Mouse (Mus musculus) forebrain, embryonic 16.5 days (tissue): Measurements from ENCODE around the gene Rpl38. TPM values are rescaled to one million over a fixed set of nuclear protein-coding genes. Genes with fewer than 3 reads are reported as not detected.

Experiments
- ATAC-seq: fragments of 200-750 bp; cut with Nextera tagmentation; 2 replicates; pipeline ENCODE4 v1.8.0; 2017; ENCODE audit warnings: mild to moderate bottlenecking, moderate library complexity
- H3K27ac ChIP-seq: fragments of 300-500 bp; sonication (generic); 2 replicates; pipeline ENCODE4 v1.5.1; 2014; ENCODE audit warnings: low read length, control low read depth
- H3K27me3 ChIP-seq: fragments of 300-500 bp; sonication (generic); replicated peaks from 2 replicates; pipeline ENCODE4 v1.6.1; 2014; ENCODE audit warnings: low read length; ENCODE audit not compliant: control insufficient read depth, insufficient read depth
- H3K36me3 ChIP-seq: fragments of 300-500 bp; sonication (generic); 2 replicates; pipeline ENCODE4 v1.6.1; 2014; ENCODE audit not compliant: control insufficient read depth, insufficient read depth
- H3K4me1 ChIP-seq: fragments of 300-500 bp; sonication (generic); replicated peaks from 2 replicates; pipeline ENCODE4 v1.6.1; 2014; ENCODE audit warnings: low read length; ENCODE audit not compliant: control insufficient read depth, insufficient read depth
- H3K4me2 ChIP-seq: fragments of 300-500 bp; sonication (generic); 2 replicates; pipeline ENCODE4 v1.6.1; 2014; ENCODE audit warnings: mild to moderate bottlenecking, low read length, control low read depth
- H3K4me3 ChIP-seq: fragments of 300-500 bp; sonication (generic); replicated peaks from 2 replicates; pipeline ENCODE4 v1.5.1; 2014; ENCODE audit warnings: mild to moderate bottlenecking, low read length, control low read depth
- H3K9ac ChIP-seq: fragments of 300-500 bp; sonication (generic); replicated peaks from 2 replicates; pipeline ENCODE4 v1.6.1; 2014; ENCODE audit warnings: low read depth, low read length, control low read depth
- H3K9me3 ChIP-seq: fragments of 300-500 bp; sonication (generic); 2 replicates; pipeline ENCODE4 v1.6.1; 2016; ENCODE audit warnings: low read length; ENCODE audit not compliant: control insufficient read depth
- WGBS: fragments of 180-500 bp; shearing (Covaris S2); extraction: QIAGEN DNeasy Blood & Tissue Kit; methylation state at CpG from one replicate; pipeline ENCODE4 v1.1.7; 2014; 5-methylcytosine and 5-hydroxymethylcytosine counted together
- polyA plus RNA-seq: library from polyadenylated mRNA; unstranded; fragments of >200 nt; fragmentation: Nextera tagmentation; extraction: Ambion mirVana; gene quantifications from 2 replicates; pipeline ENCODE4 v1.2.1, GENCODE M21; 2015

Rpl38 gene
- polyA plus RNA-seq, 1 experiment from 2014 or later: 637 TPM

DNA sequence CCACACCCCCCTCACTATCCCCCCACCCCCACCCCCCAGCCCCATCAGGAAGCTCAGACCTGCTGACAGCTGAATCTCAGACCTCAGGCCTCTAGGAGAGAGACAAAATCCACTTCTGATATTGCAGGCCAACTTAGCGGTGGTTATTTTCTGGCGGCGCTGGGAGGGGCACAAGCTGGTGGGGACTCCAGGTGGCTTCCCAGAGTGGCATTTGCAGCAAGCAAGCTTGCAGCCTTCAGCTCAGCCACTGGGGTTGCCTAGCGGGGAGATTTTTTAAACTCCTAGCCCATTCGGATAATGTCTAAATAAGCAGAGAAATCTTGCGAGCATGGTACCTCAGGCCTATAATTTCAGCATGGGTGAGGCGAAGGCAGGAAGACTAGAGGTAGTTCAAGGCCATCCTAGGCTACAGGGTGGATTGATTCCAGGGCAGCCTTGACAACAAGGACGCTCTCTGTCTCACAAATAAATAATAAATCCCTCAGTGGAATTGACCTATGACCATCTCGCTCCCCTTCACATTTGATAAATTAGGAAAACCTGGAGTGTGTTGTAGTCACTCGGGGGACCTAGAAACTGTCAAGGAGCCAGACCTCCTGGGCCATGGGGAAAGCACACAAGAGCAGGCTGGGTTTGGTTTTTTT lies 29.6 kb upstream of the Rpl38 start:
- 67% methylated on average over 10 of the region's 10 CpGs for WGBS
- Histone ChIP-seq H3K36me3 (no peaks in the 10 kb centered on the region; the same call in 1 of the 2 replicates), H3K27ac (no peak overlapping the region)

DNA sequence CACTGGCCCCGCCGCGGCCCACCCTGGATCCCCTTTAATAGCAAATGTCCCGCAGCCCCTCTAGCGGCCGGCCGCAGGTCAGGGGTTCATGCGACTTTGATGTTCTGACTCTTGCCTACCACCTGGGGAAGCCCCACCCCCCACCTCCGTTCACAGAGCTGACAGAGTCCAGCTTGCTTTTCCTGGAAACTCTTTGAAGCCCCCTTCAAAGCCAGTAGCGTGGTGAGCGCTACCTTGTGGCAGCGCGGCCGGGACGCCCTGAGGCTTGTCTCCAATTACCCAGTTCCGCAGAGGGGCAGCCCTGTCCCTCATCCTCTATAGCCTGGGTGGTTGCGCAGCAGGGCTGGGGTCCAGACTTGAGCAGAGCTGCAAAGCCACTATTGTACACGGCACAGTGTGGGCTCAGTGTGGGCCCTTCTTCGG lies 28.6 kb upstream of the Rpl38 start:
- Histone ChIP-seq H3K4me3 (no peak overlapping the region), H3K4me2 (no peak overlapping the region), H3K36me3 (no peaks in the 10 kb centered on the region; the same call in 1 of the 2 replicates), H3K4me1 (peaks cover 23% of the 10 kb centered on the region), H3K9me3 (no peaks in the 10 kb centered on the region), H3K27ac (no peak overlapping the region), H3K27me3 (peaks cover 2% of the 10 kb centered on the region; the same call in 1 of the 2 replicates), H3K9ac (no peak overlapping the region)
- 7% methylated on average over 19 of the region's 19 CpGs for WGBS
- 0 out of 2 replicates have a peak, but pooled peaks have one; percentile 9 for ATAC-seq

More for the DNA sequence above, 29.6 kb upstream of the Rpl38 start:
- peaks cover 23% of the 10 kb centered on the region for H3K4me1 ChIP-seq
- no peak overlapping the region for H3K9ac ChIP-seq
- no peak for ATAC-seq
- H3K27me3 ChIP-seq: peaks cover 2% of the 10 kb centered on the region; the same call in 1 of the 2 replicates
- no peaks in the 10 kb centered on the region for H3K9me3 ChIP-seq
- H3K4me2 ChIP-seq: no peak overlapping the region
- H3K4me3 ChIP-seq: no peak overlapping the region

DNA sequence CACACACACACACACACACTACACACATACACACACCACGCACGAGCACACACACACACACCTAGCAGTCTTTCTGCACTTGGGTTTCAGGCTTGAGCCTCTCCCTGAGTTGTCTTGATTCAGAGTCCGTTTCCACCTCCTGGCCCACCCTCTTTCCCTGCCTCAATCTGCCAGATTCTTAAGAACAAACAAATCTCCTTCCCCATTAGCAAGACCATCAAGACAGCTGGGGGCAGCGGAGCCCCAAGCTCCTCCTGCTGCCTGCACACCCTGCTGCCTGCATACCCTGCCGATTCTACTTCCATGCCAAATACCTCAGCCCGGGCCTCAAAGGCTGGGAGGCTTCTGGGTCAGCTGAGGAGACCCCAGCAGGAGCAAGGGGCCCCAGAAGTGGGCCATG lies 27.7 kb upstream of the Rpl38 start:
- Histone ChIP-seq H3K4me1 (peaks cover 23% of the 10 kb centered on the region), H3K4me2 (no peak overlapping the region), H3K36me3 (no peaks in the 10 kb centered on the region; the same call in 1 of the 2 replicates), H3K4me3 (no peak overlapping the region), H3K27me3 (peaks cover 2% of the 10 kb centered on the region; the same call in 1 of the 2 replicates), H3K9me3 (no peaks in the 10 kb centered on the region), H3K27ac (no peak overlapping the region), H3K9ac (no peak overlapping the region)
- 35% methylated on average over 6 of the region's 6 CpGs for WGBS
- ATAC-seq: no peak

DNA sequence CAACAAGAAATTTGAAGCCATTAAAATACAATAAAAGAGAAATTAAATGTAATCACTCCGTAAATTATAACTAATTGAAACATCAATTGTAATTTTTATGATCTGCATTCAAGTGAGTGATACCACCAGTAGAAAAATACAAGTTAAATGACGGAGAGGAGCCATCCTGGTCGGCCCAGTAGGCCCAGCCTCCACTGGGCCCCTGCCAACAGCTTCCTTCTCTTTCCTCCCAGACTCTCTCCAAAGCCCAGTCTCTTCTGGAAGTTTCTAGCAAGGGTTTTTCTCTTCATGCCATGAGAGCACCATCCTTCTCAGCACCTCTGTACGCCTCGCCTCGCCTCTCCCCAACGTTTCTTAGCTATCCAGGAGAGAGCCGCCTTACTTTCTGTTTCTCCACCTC lies 27.2 kb upstream of the Rpl38 start:
- Histone ChIP-seq H3K27ac (no peak overlapping the region), H3K4me1 (peaks cover 23% of the 10 kb centered on the region), H3K9ac (no peak overlapping the region), H3K9me3 (no peaks in the 10 kb centered on the region), H3K36me3 (no peaks in the 10 kb centered on the region; the same call in 1 of the 2 replicates), H3K4me3 (no peak overlapping the region), H3K27me3 (peaks cover 2% of the 10 kb centered on the region; the same call in 1 of the 2 replicates), H3K4me2 (no peak overlapping the region)
- ATAC-seq: no peak
- WGBS: 85% methylated on average over 8 of the region's 8 CpGs

DNA sequence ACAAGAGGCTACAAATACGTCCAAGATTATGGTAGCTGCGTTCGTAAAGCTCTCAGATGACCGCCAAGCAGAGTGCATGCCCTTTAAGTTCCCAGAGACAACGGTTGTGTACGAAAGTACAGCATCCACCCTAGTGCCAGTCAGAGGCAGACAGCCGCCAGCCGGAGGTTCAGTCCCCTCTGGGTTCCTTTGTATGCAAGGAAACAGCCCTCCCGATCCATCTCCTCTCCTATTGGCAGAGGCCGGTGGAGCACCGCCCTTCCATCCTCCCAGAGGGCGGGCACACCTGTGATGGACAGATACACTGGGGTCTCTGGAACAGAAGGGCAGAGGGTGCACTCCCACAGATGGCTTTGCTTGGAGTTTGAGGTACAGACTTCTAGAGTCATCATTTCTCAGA lies 26.1 kb upstream of the Rpl38 start:
- WGBS: 41% methylated on average over 12 of the region's 12 CpGs
- H3K27ac ChIP-seq: no peak overlapping the region
- no peak overlapping the region for H3K4me3 ChIP-seq
- H3K9me3 ChIP-seq: peaks cover 4% of the 10 kb centered on the region; the same call in 1 of the 2 replicates
- no peaks in the 10 kb centered on the region; the same call in 1 of the 2 replicates for H3K36me3 ChIP-seq
- peaks cover 16% of the 10 kb centered on the region for H3K4me1 ChIP-seq
- ATAC-seq: peak; percentile 69; the same call in 1 of the 2 replicates
- H3K9ac ChIP-seq: no peak overlapping the region
- peaks cover 2% of the 10 kb centered on the region; the same call in 1 of the 2 replicates for H3K27me3 ChIP-seq
- no peak overlapping the region for H3K4me2 ChIP-seq

DNA sequence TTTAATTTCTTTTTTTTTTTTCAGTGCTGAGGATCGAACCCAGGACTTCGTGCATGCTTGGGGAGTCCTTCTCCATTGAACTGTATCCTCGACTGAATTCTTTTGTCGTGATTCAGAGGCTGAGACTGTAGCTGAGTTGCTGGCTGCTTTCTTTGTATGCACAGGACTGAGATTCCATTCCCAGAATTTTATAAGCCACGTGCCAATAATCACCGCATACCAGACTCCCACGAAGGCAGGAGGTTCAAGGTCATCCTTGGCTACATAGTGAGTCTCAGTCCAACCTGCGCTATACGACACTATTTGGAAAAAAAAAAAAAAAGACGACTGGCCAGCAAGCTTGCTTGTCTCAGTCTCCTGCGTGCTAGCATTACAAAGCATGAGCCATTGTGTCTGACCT lies 25.4 kb upstream of the Rpl38 start:
- H3K27ac ChIP-seq: no peak overlapping the region
- no peak overlapping the region for H3K9ac ChIP-seq
- H3K4me1 ChIP-seq: peaks cover 13% of the 10 kb centered on the region
- peaks cover under 1% of the 10 kb centered on the region; the same call in 1 of the 2 replicates for H3K27me3 ChIP-seq
- H3K4me2 ChIP-seq: no peak overlapping the region
- 78% methylated on average over 11 of the region's 11 CpGs for WGBS
- H3K36me3 ChIP-seq: no peaks in the 10 kb centered on the region; the same call in 1 of the 2 replicates
- no peak overlapping the region for H3K4me3 ChIP-seq
- H3K9me3 ChIP-seq: peaks cover 4% of the 10 kb centered on the region; the same call in 1 of the 2 replicates
- no peak for ATAC-seq

DNA sequence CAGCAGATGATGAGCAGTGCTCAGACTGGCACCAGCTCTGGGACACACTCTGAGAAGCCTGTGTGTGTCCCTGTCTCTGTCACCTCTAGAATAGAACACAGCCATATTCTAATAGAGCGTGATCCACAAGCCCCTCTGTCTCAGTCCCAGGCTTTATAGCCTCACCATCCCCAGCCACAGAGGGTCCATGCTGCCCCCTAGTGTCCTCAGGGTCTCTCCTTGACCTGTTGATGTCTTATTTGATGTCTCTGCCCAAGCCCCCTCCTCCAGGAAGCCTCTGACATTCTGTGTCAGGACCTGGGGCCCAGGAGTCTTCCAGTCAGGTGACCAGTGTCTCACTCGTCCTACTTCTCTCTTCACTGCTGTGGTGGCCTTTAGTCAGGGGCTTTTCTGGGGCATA lies 24.2 kb upstream of the Rpl38 start:
- H3K9ac ChIP-seq: no peak overlapping the region
- 45% methylated on average over 2 of the region's 2 CpGs for WGBS
- H3K4me1 ChIP-seq: peaks cover 9% of the 10 kb centered on the region

DNA sequence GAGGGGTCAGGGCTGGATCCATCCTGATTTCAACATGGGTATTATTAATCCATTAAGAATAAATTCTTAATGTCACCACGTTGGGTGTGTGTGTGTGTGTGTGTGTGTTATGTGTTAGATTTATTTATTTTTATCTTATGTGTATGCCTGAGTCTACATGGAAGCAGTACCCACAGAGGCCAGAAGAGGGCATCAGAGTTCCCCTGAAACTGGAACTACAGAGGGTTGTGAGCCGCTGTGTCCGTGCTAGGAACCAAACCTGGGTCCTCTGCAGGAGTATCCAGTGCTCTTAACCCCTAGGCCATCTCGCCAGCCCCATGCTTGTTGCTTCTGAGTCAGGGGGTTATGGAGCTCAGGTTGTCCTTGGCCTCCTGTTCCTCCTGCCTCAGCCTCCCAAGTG lies 18.8 kb upstream of the Rpl38 start:
- H3K27ac ChIP-seq: no peak overlapping the region
- H3K27me3 ChIP-seq: peaks cover 9% of the 10 kb centered on the region; the same call in 1 of the 2 replicates
- H3K4me2 ChIP-seq: no peak overlapping the region
- no peak for ATAC-seq
- H3K4me3 ChIP-seq: no peak overlapping the region
- peaks cover 5% of the 10 kb centered on the region for H3K4me1 ChIP-seq
- H3K9me3 ChIP-seq: peaks cover 4% of the 10 kb centered on the region; the same call in 1 of the 2 replicates
- no peaks in the 10 kb centered on the region for H3K36me3 ChIP-seq
- WGBS: 73% methylated on average over 4 of the region's 4 CpGs
- H3K9ac ChIP-seq: no peak overlapping the region

More for the DNA sequence above, 24.2 kb upstream of the Rpl38 start:
- Histone ChIP-seq H3K9me3 (peaks cover 4% of the 10 kb centered on the region; the same call in 1 of the 2 replicates), H3K4me3 (no peak overlapping the region), H3K27ac (no peak overlapping the region), H3K27me3 (no peaks in the 10 kb centered on the region), H3K36me3 (no peaks in the 10 kb centered on the region), H3K4me2 (no peak overlapping the region)
- ATAC-seq: no peak

DNA sequence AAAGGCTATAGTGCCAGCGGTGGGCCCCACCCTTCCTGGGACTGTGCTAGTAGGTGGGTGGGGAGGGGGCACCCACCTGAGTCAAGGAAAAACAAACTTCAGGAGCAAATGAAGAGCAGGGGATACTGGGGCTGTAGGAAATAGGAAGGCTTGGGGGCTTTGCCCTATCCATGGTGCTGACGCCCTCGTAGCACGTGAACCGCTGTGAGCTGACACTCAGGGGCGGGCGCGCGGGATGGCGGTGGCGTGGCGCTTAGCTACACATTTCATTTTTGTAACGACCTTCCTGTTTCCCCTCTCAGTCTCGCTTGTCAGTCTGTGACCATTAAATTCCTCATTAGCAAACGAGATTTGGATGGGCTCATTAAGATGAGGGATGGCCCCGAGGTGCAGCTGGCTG lies 15.8 kb upstream of the Rpl38 start:
- Histone ChIP-seq H3K27ac (no peak overlapping the region), H3K9me3 (no peaks in the 10 kb centered on the region), H3K9ac (no peak overlapping the region; the same call in 1 of the 2 replicates), H3K4me1 (peaks cover 5% of the 10 kb centered on the region), H3K4me3 (no peak overlapping the region), H3K4me2 (peak overlapping the region; percentile 30), H3K36me3 (no peaks in the 10 kb centered on the region), H3K27me3 (peaks cover 9% of the 10 kb centered on the region; the same call in 1 of the 2 replicates)
- no peak for ATAC-seq
- WGBS: 3% methylated on average over 16 of the region's 16 CpGs
